Mouse (Mus musculus) heart, adult 8-10 months (tissue): ENCODE measurements around the gene Samd15. TPM values are rescaled to one million over a fixed set of nuclear protein-coding genes. Genes with fewer than 3 reads are reported as not detected.

Experiments
- DNase-seq: peaks from one replicate; pipeline ENCODE4 v3.0.0; 2022; ENCODE audit warnings: low spot score
- total RNA-seq, 4 experiments: library from RNA; stranded (reverse); gene quantifications; 2 replicates each; pipeline ENCODE4 v1.2.4; 2022

Samd15 gene
- total RNA-seq, 4 experiments from 2014 or later, result 0.66 TPM; not detected in 3

DNA sequence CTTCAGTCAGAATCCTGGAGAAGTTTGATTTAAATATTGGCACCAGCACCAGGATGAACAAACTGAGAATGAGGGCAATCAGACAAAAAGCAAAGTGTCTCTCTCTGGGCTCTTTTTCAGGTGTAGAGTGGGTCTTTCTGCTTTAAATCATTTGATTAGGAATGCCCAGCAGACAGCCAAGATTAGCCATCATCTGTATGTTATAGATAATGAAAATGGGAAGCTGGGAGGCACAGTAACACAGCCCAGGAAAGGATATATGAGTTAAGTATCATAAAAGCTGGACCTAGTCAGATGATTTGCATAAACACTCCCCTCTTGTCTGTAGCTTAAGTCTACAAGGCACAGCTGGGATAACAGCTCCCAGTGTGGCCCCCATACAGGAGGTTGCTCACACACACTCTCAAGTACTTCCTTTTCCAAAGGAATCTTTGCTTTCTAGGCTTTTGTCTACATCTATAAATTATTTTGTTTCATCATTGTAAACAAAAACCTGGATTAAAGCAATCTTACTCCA, 30.9 kb downstream of the Samd15 start:
- DNase-seq, result no peak

DNA sequence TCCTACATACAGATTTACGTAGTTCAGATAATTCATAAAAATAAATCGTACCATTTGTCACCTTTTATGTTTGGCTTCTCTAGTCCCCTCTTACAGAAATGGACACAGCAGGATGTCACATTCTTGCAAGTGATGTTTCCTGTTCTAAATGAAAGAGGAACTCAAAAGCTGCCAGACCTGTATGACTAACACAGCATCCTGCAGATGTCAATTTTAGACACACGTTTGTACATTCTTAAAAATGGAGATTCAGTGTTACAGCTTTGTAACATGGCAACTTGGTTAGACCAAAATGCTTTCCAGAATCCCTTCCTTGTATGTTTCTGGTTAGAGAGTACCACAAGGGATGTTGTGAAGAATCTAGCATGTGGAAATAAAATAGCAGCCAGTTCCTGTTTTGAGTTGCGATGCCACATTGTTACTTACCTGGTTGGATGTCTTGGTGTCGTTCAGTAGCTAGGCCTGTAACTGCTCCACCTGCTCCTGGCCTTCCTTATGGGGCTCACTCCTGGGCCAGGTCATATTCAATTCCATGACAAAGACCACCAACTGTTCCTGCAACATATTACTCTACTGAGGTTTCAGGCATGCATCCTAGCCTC, 37.5 kb downstream of the Samd15 start:
- no peak for DNase-seq

GRCm38 (mm10) chr12:87238632-87239031, 39.1 kb downstream of the Samd15 start, which contains the start of gene Noxred1:
Noxred1 (minus strand) TSS chr12:87238732.
- no peak for DNase-seq

DNA sequence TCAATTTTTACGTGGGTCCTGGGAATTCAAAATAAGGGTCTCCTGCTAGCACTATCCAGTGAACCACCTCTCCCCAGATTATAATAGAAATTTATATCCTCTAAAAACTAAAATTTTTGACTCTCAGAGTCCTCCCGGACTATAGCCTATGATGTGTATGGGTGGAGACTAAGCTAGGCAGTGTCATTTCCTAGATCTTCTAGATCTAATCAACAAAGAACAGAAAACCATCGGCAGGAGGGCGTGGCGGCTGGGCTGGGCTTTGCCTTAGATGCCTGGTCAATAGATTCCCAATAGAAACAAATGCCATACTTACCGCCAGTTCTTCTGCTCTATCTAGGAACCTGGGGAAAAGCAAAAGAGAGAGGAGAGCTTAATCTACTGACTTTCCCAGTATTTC, 50.6 kb downstream of the Samd15 start:
- DNase-seq, result no peak

- no peak for DNase-seq
Observed at GRCm38 (mm10) chr12:87253878-87254277, 54.4 kb downstream of the Samd15 start.

DNA sequence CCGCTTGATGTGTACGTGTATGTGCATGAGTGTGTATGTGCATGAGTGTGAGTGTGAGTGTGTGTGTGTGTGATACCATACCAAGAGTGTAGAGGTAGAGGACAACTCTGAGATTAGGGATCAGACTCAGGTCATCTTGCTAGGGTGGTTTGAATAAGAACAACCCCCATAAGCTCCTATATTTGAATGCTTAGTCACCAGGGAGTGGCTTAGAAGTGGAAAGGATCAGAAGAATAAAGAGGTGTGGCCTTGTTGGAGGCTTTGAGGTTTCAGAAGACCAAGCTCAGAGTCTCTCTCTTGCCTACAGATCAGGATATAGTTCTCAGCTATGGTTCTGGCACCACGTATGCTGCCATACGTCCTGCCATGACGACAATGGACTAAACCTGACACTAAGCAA, 57.1 kb downstream of the Samd15 start:
- DNase-seq, result no peak

- no peak for DNase-seq
Observed at GRCm38 (mm10) chr12:87260562-87260961, 61.0 kb downstream of the Samd15 start.

Other genes starting within 250 kb of the Samd15 start
- gene Zdhhc22, start 209.3 kb upstream of the Samd15 start, total RNA-seq, result not detected
- under 1 TPM in 3 of 4 experiments, not detected in 1; 0.08 to 0.28 (median 0.17) TPM for gene Tmem63c, start 178.4 kb upstream of the Samd15 start, total RNA-seq
- under 1 TPM in 2 of 4 experiments, not detected in 2; 0.16 to 0.47 TPM for gene Ngb, start 97.2 kb upstream of the Samd15 start, total RNA-seq
- 10 to 100 TPM; 45.5 to 49.6 (median 46.5) TPM for gene Gstz1, start 52.6 kb upstream of the Samd15 start, total RNA-seq
- gene Pomt2, start 51.8 kb upstream of the Samd15 start, total RNA-seq, result 10 to 100 TPM in 2 of 4 experiments, 1 to 10 TPM in 2; 8.0 to 10.8 (median 9.3) TPM
- gene Tmed8, start 731 bp downstream of the Samd15 start, total RNA-seq, result 1 to 10 TPM; 6.3 to 6.9 (median 6.7) TPM
- gene Noxred1, start 39.0 kb downstream of the Samd15 start, total RNA-seq, result under 1 TPM in 3 of 4 experiments, not detected in 1; 0.33 to 0.66 (median 0.37) TPM
- 10 to 100 TPM; 23.5 to 25.1 (median 24.0) TPM for gene Vipas39, start 66.5 kb downstream of the Samd15 start, total RNA-seq
- 100 to 1,000 TPM; 120 to 139 (median 131) TPM for gene Ahsa1, start 66.8 kb downstream of the Samd15 start, total RNA-seq
- gene Ism2, start 100.0 kb downstream of the Samd15 start, total RNA-seq, result not detected
- gene Sptlc2, start 188.6 kb downstream of the Samd15 start, total RNA-seq, result 10 to 100 TPM; 18.9 to 30.4 (median 20.9) TPM
- gene Slirp, start 244.2 kb downstream of the Samd15 start, total RNA-seq, result 100 to 1,000 TPM; 162 to 197 (median 180) TPM
- 10 to 100 TPM in 2 of 4 experiments, 1 to 10 TPM in 2; 7.9 to 11.0 (median 9.7) TPM for gene Alkbh1, start 244.3 kb downstream of the Samd15 start, total RNA-seq